Mouse (Mus musculus): ENCODE data around the gene Med19. TPM values are rescaled to one million over a fixed set of nuclear protein-coding genes. Genes with fewer than 3 reads are reported as not detected.

The Med19 gene
- polyA plus RNA-seq (2012; rRNA removed; ENCODE audit: low replicate concordance) = 3.8 and 7.3 TPM in 2 replicates

GRCm38 (mm10) chr2:84677968-84678880 lies at the start of gene Med19, which contains the start of gene Gm28635:
TSS of gene Med19 (plus strand) at chr2:84678402.
TSS of gene Gm28635 (minus strand) at chr2:84678041.

GRCm38 (mm10) chr2:84650464-84651195 lies 27.6 kb upstream of the Med19 start, which contains the start of gene Ctnnd1:
TSS of gene Ctnnd1 (minus strand) at chr2:84650765.

GRCm38 (mm10) chr2:84658806-84659205 lies 19.4 kb upstream of the Med19 start, which contains the start of gene Btbd18:
TSS of gene Btbd18 (plus strand) at chr2:84659079.

GRCm38 (mm10) chr2:84670569-84670933 lies 7.7 kb upstream of the Med19 start, which contains the start of gene Selenoh:
TSS of gene Selenoh (minus strand) at chr2:84670770.

GRCm38 (mm10) chr2:84679016-84679415 lies 814 bp downstream of the Med19 start, which contains the start of gene Tmx2:
TSS of gene Tmx2 (minus strand) at chr2:84679140.

GRCm38 (mm10) chr2:84714811-84715561 lies 36.8 kb downstream of the Med19 start, which contains the start of gene Zdhhc5:
TSS of gene Zdhhc5 (minus strand) at chr2:84715180.

GRCm38 (mm10) chr2:84727172-84727858 lies 49.1 kb downstream of the Med19 start, which contains the start of gene Clp1:
TSS of gene Clp1 (minus strand) at chr2:84727350.

GRCm38 (mm10) chr2:84733579-84734300 lies 55.5 kb downstream of the Med19 start, which contains the start of gene Ypel4:
TSS of gene Ypel4 (plus strand) at chr2:84734058.

Other genes with a start within 250 kb of the Med19 start
- gene Tfpi, start 201.6 kb upstream of the Med19 start, polyA plus RNA-seq (2012; rRNA removed; ENCODE audit: low replicate concordance) = 0.21 and 0.54 TPM in 2 replicates
- 27.3 and 34.7 TPM in 2 replicates for gene Ctnnd1, start 27.6 kb upstream of the Med19 start, polyA plus RNA-seq (2012; rRNA removed; ENCODE audit: low replicate concordance)
- gene Btbd18, start 19.3 kb upstream of the Med19 start, polyA plus RNA-seq (2012; rRNA removed; ENCODE audit: low replicate concordance) = not detected in 2 replicates
- 40.6 and 43.2 TPM in 2 replicates for gene Selenoh, start 7.6 kb upstream of the Med19 start, polyA plus RNA-seq (2012; rRNA removed; ENCODE audit: low replicate concordance)
- not detected in 2 replicates for gene Gm28635, start 361 bp upstream of the Med19 start, polyA plus RNA-seq (2012; rRNA removed; ENCODE audit: low replicate concordance)
- 18.5 and 60.4 TPM in 2 replicates for gene Tmx2, start 738 bp downstream of the Med19 start, polyA plus RNA-seq (2012; rRNA removed; ENCODE audit: low replicate concordance)
- 31.5 and 33.1 TPM in 2 replicates for gene Zdhhc5, start 36.8 kb downstream of the Med19 start, polyA plus RNA-seq (2012; rRNA removed; ENCODE audit: low replicate concordance)
- 4.8 and 8.4 TPM in 2 replicates for gene Clp1, start 48.9 kb downstream of the Med19 start, polyA plus RNA-seq (2012; rRNA removed; ENCODE audit: low replicate concordance)
- gene Ypel4, start 55.7 kb downstream of the Med19 start, polyA plus RNA-seq (2012; rRNA removed; ENCODE audit: low replicate concordance) = 1.3 and 2.3 TPM in 2 replicates
- gene Gm19426, start 65.3 kb downstream of the Med19 start, polyA plus RNA-seq (2012; rRNA removed; ENCODE audit: low replicate concordance) = not detected in 2 replicates
- gene Serping1, start 97.0 kb downstream of the Med19 start, polyA plus RNA-seq (2012; rRNA removed; ENCODE audit: low replicate concordance) = 91.3 and 98.4 TPM in 2 replicates
- 29.3 and 114 TPM in 2 replicates for gene Ube2l6, start 120.4 kb downstream of the Med19 start, polyA plus RNA-seq (2012; rRNA removed; ENCODE audit: low replicate concordance)
- gene Smtnl1, start 144.2 kb downstream of the Med19 start, polyA plus RNA-seq (2012; rRNA removed; ENCODE audit: low replicate concordance) = not detected in 2 replicates
- gene Timm10, start 148.6 kb downstream of the Med19 start, polyA plus RNA-seq (2012; rRNA removed; ENCODE audit: low replicate concordance) = 19.8 and 23.5 TPM in 2 replicates
- gene Slc43a1, start 160.4 kb downstream of the Med19 start, polyA plus RNA-seq (2012; rRNA removed; ENCODE audit: low replicate concordance) = 1.8 and 3.4 TPM in 2 replicates
- gene Rtn4rl2, start 208.3 kb downstream of the Med19 start, polyA plus RNA-seq (2012; rRNA removed; ENCODE audit: low replicate concordance) = 4.3 and 17.8 TPM in 2 replicates

All from duodenum, adult 2 months (tissue).